Mouse (Mus musculus) limb, embryonic 15.5 days (tissue): ENCODE results near the gene Igf1. TPM values are rescaled to one million over a fixed set of nuclear protein-coding genes. Genes with fewer than 3 reads are reported as not detected.

Source experiments
- ATAC-seq: fragments of 200-750 bp; cut with Nextera tagmentation; 2 replicates; pipeline ENCODE4 v1.8.0; 2017; ENCODE audit warnings: low read depth, moderate TSS enrichment; ENCODE audit not compliant: insufficient number of reproducible peaks, low FRiP score, low TSS enrichment
- H3K27ac ChIP-seq: fragments of 300-500 bp; sonication (generic); 2 replicates; pipeline ENCODE4 v1.5.1; 2015; ENCODE audit warnings: moderate library complexity, mild to moderate bottlenecking, inconsistent platforms
- H3K27me3 ChIP-seq: fragments of 300-500 bp; sonication (generic); 2 replicates; pipeline ENCODE4 v1.6.1; 2015; ENCODE audit warnings: inconsistent platforms
- H3K36me3 ChIP-seq: fragments of 300-500 bp; sonication (generic); 2 replicates; pipeline ENCODE4 v1.6.1; 2015; ENCODE audit warnings: inconsistent platforms
- H3K4me1 ChIP-seq: fragments of 300-500 bp; sonication (generic); 2 replicates; pipeline ENCODE4 v1.6.1; 2015; ENCODE audit warnings: inconsistent platforms
- H3K4me2 ChIP-seq: fragments of 300-500 bp; sonication (generic); 2 replicates; pipeline ENCODE4 v1.6.1; 2015; ENCODE audit warnings: mild to moderate bottlenecking, inconsistent platforms
- H3K4me3 ChIP-seq: fragments of 300-500 bp; sonication (generic); 2 replicates; pipeline ENCODE4 v1.5.1; 2015; ENCODE audit warnings: mild to moderate bottlenecking, inconsistent platforms
- H3K9ac ChIP-seq: fragments of 300-500 bp; sonication (generic); 2 replicates; pipeline ENCODE4 v1.6.1; 2015; ENCODE audit warnings: inconsistent platforms
- H3K9me3 ChIP-seq: fragments of 300-500 bp; sonication (generic); 2 replicates; pipeline ENCODE4 v1.6.1; 2016; ENCODE audit warnings: inconsistent platforms
- WGBS: fragments of 180-500 bp; shearing (Covaris S2); methylation state at CpG from one replicate; pipeline ENCODE4 v1.1.7; 2015; 5-methylcytosine and 5-hydroxymethylcytosine counted together
- polyA plus RNA-seq: library from polyadenylated mRNA; unstranded; fragments of >200 nt; fragmentation: Nextera tagmentation; extraction: Ambion mirVana; gene quantifications from 2 replicates; pipeline ENCODE4 v1.2.1, GENCODE M21; 2015

Igf1 gene
- 76.9 and 91.5 TPM in 2 replicates for polyA plus RNA-seq

GRCm38 (mm10) chr10:87858013-87858806 is at the start of gene Igf1:
Gene Igf1 (plus strand): TSS chr10:87858265.
- peaks cover 46% of the 10 kb centered on the region for H3K4me1 ChIP-seq
- H3K4me3 ChIP-seq: peak within 1 kb of the TSS; percentile 50
- H3K36me3 ChIP-seq: no peaks in the 10 kb centered on the region
- peaks cover 19% of the 10 kb centered on the region; the same call in 1 of the 2 replicates for H3K27me3 ChIP-seq
- 21% methylated on average over 5 of the region's 5 CpGs for WGBS
- H3K9me3 ChIP-seq: no peaks in the 10 kb centered on the region
- no peak within 1 kb of the TSS for H3K9ac ChIP-seq
- H3K27ac ChIP-seq: peak within 1 kb of the TSS; percentile 93
- peak; percentile 31; the same call in 1 of the 2 replicates for ATAC-seq
- H3K4me2 ChIP-seq: peak within 1 kb of the TSS; percentile 75

GRCm38 (mm10) chr10:87812157-87813072 is 45.6 kb upstream of the Igf1 start:
- H3K4me2 ChIP-seq: peak overlapping the region; percentile 25
- H3K27me3 ChIP-seq: no peaks in the 10 kb centered on the region
- no peaks in the 10 kb centered on the region for H3K9me3 ChIP-seq
- no peak overlapping the region for H3K27ac ChIP-seq
- ATAC-seq: no peak
- 16% methylated on average over 8 of the region's 8 CpGs for WGBS
- H3K4me3 ChIP-seq: no peak overlapping the region
- no peaks in the 10 kb centered on the region for H3K36me3 ChIP-seq
- no peak overlapping the region for H3K9ac ChIP-seq
- H3K4me1 ChIP-seq: peaks cover 14% of the 10 kb centered on the region

GRCm38 (mm10) chr10:87813073-87813590 is 44.9 kb upstream of the Igf1 start:
- Histone ChIP-seq H3K4me3 (no peak overlapping the region), H3K27me3 (no peaks in the 10 kb centered on the region), H3K4me1 (peaks cover 14% of the 10 kb centered on the region), H3K36me3 (no peaks in the 10 kb centered on the region), H3K4me2 (0 out of 2 replicates have a peak overlapping the region, but pooled peaks have one; percentile 25), H3K27ac (no peak overlapping the region), H3K9ac (no peak overlapping the region), H3K9me3 (no peaks in the 10 kb centered on the region)
- WGBS: 15% methylated on average over 3 of the region's 3 CpGs
- no peak for ATAC-seq

- no peak for ATAC-seq
- H3K36me3 ChIP-seq: no peaks in the 10 kb centered on the region
- H3K4me2 ChIP-seq: no peak overlapping the region
- H3K27ac ChIP-seq: no peak overlapping the region
- H3K27me3 ChIP-seq: no peaks in the 10 kb centered on the region
- 80% methylated on average over 4 of the region's 4 CpGs for WGBS
- peaks cover 14% of the 10 kb centered on the region for H3K4me1 ChIP-seq
- H3K9me3 ChIP-seq: no peaks in the 10 kb centered on the region
- no peak overlapping the region for H3K9ac ChIP-seq
- no peak overlapping the region for H3K4me3 ChIP-seq
Observed at GRCm38 (mm10) chr10:87816861-87817260, 41.2 kb upstream of the Igf1 start.

- no peak overlapping the region for H3K9ac ChIP-seq
- H3K9me3 ChIP-seq: no peaks in the 10 kb centered on the region
- H3K36me3 ChIP-seq: no peaks in the 10 kb centered on the region
- no peaks in the 10 kb centered on the region for H3K27me3 ChIP-seq
- H3K4me2 ChIP-seq: no peak overlapping the region
- ATAC-seq: no peak
- peaks cover 6% of the 10 kb centered on the region for H3K4me1 ChIP-seq
- H3K27ac ChIP-seq: no peak overlapping the region
- WGBS: 58% methylated on average over 7 of the region's 7 CpGs
- no peak overlapping the region for H3K4me3 ChIP-seq
Observed at GRCm38 (mm10) chr10:87817786-87818185, 40.3 kb upstream of the Igf1 start.

- H3K27ac ChIP-seq: no peak overlapping the region
- no peak overlapping the region for H3K4me3 ChIP-seq
- no peak overlapping the region for H3K9ac ChIP-seq
- H3K27me3 ChIP-seq: no peaks in the 10 kb centered on the region
- H3K4me1 ChIP-seq: no peaks in the 10 kb centered on the region
- no peak for ATAC-seq
- no peaks in the 10 kb centered on the region for H3K9me3 ChIP-seq
- no peaks in the 10 kb centered on the region for H3K36me3 ChIP-seq
- 71% methylated on average over 10 of the region's 10 CpGs for WGBS
- H3K4me2 ChIP-seq: no peak overlapping the region
Observed at GRCm38 (mm10) chr10:87821906-87822305, 36.2 kb upstream of the Igf1 start.

- Histone ChIP-seq H3K36me3 (no peaks in the 10 kb centered on the region), H3K27ac (no peak overlapping the region), H3K9ac (no peak overlapping the region), H3K4me2 (no peak overlapping the region), H3K27me3 (no peaks in the 10 kb centered on the region), H3K4me3 (no peak overlapping the region), H3K9me3 (no peaks in the 10 kb centered on the region), H3K4me1 (no peaks in the 10 kb centered on the region)
- WGBS: 99% methylated on average over 2 of the region's 2 CpGs
- no peak for ATAC-seq
Observed at GRCm38 (mm10) chr10:87830012-87830411, 28.1 kb upstream of the Igf1 start.

GRCm38 (mm10) chr10:87830639-87831038 is 27.4 kb upstream of the Igf1 start:
- H3K36me3 ChIP-seq: no peaks in the 10 kb centered on the region
- ATAC-seq: no peak
- no peak overlapping the region for H3K4me3 ChIP-seq
- no peaks in the 10 kb centered on the region for H3K9me3 ChIP-seq
- H3K9ac ChIP-seq: no peak overlapping the region
- no peaks in the 10 kb centered on the region for H3K27me3 ChIP-seq
- no peaks in the 10 kb centered on the region for H3K4me1 ChIP-seq
- no peak overlapping the region for H3K27ac ChIP-seq
- no peak overlapping the region for H3K4me2 ChIP-seq
- WGBS: 94% methylated on average over 2 of the region's 2 CpGs

GRCm38 (mm10) chr10:87832101-87832500 is 26.0 kb upstream of the Igf1 start:
- no peak for ATAC-seq
- no peaks in the 10 kb centered on the region for H3K9me3 ChIP-seq
- H3K36me3 ChIP-seq: no peaks in the 10 kb centered on the region
- no peaks in the 10 kb centered on the region for H3K27me3 ChIP-seq
- no peak overlapping the region for H3K27ac ChIP-seq
- no peaks in the 10 kb centered on the region for H3K4me1 ChIP-seq
- no peak overlapping the region for H3K4me3 ChIP-seq
- no peak overlapping the region for H3K4me2 ChIP-seq
- WGBS: 79% methylated on average over 1 of the region's 1 CpGs
- no peak overlapping the region for H3K9ac ChIP-seq

GRCm38 (mm10) chr10:87839454-87839853 is 18.6 kb upstream of the Igf1 start:
- Histone ChIP-seq H3K9ac (no peak overlapping the region), H3K9me3 (no peaks in the 10 kb centered on the region), H3K27ac (no peak overlapping the region), H3K36me3 (no peaks in the 10 kb centered on the region), H3K4me2 (no peak overlapping the region), H3K4me3 (no peak overlapping the region), H3K27me3 (no peaks in the 10 kb centered on the region), H3K4me1 (no peaks in the 10 kb centered on the region)
- 91% methylated on average over 1 of the region's 1 CpGs for WGBS
- ATAC-seq: no peak

- WGBS: 83% methylated on average over 4 of the region's 4 CpGs
- H3K4me3 ChIP-seq: no peak overlapping the region
- H3K4me1 ChIP-seq: no peaks in the 10 kb centered on the region
- H3K4me2 ChIP-seq: no peak overlapping the region
- no peak overlapping the region for H3K9ac ChIP-seq
- no peaks in the 10 kb centered on the region for H3K36me3 ChIP-seq
- ATAC-seq: no peak
- H3K9me3 ChIP-seq: no peaks in the 10 kb centered on the region
- no peak overlapping the region for H3K27ac ChIP-seq
- no peaks in the 10 kb centered on the region for H3K27me3 ChIP-seq
Observed at GRCm38 (mm10) chr10:87842501-87842900, 15.6 kb upstream of the Igf1 start.
